Mouse (Mus musculus) liver, adult 2 months (tissue): ENCODE measurements at regions not wholly inside any gene's neighbourhood (a gene's known extent, or its start where the extent isn't known, plus 50 kb on each side); places are given as distances from the start of the nearest gene placed in this dataset.

Source experiments
- CTCF ChIP-seq: fragments of 200-500 bp; IDR thresholded peaks from 2 replicates; pipeline ENCODE4 v1.5.1; 2011; ENCODE audit warnings: low read depth, low read length, control low read depth
- POLR2A ChIP-seq: fragments of 200-500 bp; IDR thresholded peaks from 2 replicates; pipeline ENCODE4 v1.6.1; 2011; ENCODE audit warnings: low read length, control low read depth; ENCODE audit not compliant: insufficient read depth; ENCODE audit errors: extremely low read depth

- no peak for TF ChIP-seq CTCF
- TF ChIP-seq POLR2A: no peak
These were observed 198.8 kb upstream of the Mmadhc start for GRCm38 (mm10) chr2:50495141-50496056.
